Mouse (Mus musculus) MEL-GATA-1-ER (cell line): ENCODE measurements at regions not wholly inside any gene's neighbourhood (a gene's known extent, or its start where the extent isn't known, plus 50 kb on each side); places are given as distances from the start of the nearest gene placed in this dataset.

Experiments used
- DNase-seq: peaks from one replicate; pipeline ENCODE4 v3.0.0-alpha.2; 2012; ENCODE audit warnings: low read depth; ENCODE audit errors: extremely low read depth

DNA sequence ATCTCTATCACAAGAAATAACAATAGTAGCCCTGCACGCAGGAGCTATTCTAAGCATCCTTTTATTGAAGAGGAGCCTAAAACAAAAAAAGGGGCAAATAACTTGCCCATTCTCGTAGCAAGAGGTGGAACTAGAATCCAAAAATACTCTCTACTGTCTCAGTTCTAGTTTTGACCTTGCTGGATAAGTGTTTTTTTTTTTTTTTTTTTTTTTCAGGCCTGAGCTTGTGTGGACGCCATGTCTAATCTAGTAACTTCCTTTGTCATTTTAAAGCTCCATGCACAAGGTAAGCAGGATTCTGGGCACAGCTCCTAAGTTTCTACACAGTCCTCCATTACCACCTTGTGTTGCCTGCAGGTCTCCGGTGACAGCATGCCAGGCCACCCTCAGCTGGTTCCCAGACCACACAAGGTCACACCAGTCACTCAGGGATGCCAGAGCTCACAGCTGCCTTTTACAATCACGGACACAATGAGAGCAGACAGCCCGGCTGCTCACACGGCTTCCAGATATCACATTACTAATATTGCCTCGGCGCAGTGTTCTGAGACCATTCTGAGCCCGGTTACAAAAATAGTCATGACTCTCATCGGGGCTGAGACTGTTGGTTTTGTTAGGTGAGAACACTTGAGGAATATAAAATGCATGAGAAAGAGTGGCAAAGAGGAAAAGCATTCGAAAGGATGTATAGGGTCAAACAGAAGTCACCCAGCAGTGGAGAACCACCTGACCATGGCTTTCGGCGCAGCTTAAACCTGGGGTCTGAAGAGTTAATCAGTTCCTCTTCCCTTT, 124.7 kb upstream of the Tank start:
- DNase-seq = no peak

DNA sequence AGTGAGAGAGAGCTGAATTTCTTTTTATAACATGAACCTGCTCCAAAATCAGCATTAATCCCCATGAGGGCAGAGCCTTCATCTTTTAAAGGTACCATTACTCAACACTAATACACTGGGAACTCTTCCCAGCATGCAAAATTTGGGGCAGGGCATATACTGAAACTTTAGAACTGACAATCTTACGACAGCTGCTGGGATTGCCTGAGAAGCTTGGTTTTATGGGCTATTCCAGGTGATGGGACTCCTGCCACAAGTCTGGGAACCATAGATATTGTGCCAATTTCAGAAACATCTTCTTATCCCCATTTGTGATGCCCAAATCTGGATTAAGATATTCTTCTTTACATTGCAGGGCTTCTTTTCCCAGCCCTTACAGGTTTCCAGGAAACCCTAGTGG, 125.8 kb upstream of the Tank start:
- no peak for DNase-seq

DNA sequence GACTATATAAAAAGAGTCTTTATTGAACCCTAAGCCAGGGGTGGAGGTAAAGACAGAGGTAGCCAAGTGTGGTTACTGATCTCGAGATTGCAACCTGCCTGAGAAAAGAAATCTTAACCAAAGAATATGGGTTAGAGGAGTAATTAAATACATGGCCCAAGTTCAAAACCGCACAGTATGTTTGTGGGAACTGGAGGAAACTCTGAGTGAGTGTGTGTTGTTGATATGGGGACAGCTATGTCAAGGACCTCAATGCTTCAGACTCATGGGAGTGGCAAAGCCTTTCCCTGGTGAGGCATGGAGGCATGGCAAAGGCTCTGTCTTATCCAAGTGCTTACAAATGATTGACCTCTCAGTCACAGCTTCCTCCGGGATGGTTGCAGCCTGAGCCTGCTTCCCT, 127.7 kb upstream of the Tank start:
- peak; percentile 64 for DNase-seq

DNA sequence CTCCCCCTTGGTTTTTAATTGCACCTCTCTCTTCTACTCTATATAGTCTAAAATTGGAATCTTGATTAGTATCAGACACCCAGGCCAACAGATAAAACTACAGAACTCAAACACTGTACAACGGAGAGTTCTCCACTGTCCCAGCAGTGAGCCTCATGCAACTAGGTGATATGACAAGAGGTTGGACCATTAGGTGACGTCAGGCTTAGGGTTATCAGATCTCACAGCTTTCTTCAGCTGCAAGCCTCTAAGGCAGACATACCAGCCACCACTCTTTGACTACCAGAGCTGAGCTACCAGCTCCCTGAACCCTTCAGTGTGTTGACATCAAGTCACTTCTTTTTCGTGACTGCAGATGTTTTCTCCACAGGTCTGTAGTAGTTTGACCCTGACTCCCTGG, 141.8 kb upstream of the Tank start:
- DNase-seq = no peak

DNA sequence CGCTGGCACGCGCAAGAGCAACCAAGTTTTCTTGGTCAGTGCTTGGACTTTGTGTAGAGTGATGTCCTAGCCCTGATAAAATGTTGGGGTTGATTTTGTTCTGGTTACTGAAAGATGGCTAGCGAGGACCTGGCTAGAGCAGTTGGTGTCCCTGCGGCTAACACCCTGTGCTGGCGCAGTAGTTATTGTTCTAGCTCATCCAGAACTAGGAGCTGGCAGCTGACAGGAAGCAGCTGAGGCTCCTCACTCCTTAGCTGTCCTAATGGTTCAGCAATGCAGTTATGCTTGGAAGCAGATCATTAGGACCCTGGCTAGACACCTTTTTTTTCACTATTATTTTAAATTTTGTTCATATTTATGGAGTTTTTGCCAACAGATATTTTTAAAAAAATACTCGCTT, 170.5 kb upstream of the Tank start:
- no peak for DNase-seq

DNA sequence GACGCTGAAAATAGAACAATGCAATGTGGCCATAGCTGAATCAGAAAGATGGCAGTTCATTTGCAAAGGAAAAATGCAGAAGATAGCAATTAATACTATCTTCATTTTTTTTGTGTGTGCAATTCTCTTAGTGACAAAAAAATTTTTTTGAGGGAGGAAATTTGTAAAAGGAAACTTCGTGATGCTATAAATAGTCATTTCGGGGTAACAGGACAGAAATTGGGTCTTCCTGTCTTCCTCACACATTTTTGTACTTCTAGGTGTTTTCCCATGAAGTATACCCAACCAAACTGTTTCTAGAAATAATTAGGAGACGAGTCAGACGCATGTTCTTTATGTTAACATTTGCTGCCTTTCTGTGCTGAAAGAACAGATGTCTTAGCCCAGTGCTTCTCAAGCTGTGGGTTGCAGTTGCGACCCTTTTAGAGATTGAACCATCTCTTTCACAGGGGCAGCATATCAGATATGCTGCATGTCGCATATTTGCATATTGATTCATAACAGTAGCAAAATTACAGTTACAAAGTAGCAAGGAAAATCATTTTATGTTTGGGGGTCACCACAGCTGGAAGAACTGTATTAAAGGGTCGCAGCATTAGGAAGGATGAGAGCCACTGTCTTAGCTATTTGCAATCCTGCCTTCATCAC, 172.2 kb upstream of the Tank start:
- no peak for DNase-seq

DNA sequence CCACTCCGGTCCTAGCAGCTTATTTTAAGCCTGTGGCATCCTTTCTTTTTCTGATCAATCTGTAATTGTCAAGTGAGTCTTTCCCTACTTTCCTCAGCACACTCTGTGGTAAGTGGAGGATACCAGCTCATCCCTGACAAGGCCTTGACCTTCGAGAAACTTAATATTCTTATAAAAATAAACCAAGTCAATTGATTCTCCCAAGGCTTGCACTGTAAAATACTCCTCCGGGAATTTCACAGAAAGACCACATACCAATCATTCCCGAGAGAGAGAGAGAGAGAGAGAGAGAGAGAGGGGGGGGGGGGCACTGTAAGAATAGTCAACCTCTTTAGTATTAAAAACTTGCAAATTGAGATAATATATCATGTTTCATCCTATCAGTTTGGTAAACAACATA, 173.1 kb upstream of the Tank start:
- no peak for DNase-seq

DNA sequence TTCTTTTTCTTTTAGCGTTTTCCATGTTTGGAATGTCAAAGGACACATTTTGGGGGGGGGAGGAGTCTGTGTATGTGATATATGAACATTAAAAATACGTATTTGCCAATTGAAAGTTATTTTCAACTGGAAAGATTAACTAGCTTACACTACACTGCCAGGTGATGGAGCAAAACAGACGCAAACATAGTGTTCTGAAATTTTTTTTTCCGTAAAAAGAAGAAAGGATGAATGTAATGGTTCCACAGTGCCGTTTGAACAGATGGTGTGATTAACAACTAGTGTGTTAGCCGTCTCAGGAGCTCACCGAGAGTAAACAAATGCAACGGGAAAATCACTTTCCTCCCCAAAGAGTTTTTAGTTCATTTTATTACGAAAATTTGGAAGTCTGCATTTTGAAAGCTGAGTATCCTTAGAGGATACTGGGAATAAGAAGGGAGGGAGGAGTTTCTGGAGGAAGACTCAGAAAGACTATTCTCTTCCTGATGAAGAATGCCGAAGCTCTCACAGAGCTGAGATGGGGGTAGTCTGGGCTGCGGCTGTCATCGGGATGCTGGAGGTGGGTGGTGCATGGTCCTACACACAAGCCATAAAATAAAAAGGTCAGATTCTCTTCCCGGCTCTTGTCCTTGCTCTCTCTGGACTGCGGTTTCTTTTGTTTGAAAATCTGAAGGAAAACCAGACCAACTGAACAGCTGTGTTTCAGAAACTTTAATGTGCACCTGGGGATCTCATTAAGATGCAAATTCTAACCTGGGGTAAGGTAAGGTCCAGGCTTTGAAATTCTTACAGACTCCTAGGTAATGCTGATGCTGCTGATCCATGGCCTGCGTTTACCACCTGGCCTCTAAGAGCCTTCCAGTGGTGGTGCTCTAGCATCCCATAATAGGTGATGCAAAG, 175.5 kb upstream of the Tank start:
- DNase-seq = no peak

DNA sequence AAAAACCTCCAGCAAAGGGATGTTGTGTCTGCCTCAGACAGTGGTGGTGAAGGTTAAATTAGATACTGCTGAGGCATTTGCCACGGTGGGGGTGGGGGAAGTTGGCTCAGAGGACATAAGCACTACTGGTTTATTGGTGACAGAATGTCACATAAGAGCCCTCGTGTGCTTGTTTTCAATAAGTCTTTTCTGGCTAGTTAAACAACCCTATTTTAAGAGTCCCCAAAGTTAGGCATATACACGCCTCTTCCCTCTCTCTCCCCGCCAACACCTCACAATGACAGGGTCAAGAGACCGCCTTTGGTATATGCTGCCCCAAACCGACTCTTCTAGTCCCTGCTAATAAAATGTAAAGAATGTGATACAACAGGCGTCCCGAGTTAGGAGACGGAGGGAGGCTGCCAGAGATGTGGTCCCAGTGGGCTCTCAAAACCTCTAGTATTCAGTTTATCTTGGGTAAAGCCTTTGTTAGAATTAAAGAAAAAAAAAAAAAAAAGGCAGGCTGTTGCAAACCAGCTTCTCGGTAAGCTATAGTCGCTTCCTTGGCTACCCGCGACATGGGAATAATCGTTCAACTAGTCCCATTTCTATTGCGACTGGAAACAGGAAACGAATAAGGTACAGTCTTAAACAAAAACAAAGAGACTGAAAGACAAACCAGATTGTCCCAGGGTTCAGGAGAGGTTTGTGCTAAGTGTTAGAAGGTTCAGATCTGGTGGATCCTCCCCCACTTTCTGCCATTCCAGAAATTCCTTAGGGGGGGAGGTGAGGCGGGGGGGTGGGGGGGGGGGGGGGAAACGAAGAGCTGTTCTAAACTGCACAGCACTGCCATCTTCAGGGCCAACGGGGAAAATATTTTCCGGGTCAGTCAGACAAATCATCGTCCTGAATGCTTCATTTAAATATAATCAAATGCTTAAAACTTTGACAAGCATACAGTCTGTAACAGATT, 176.5 kb upstream of the Tank start:
- peak; percentile 6 for DNase-seq

DNA sequence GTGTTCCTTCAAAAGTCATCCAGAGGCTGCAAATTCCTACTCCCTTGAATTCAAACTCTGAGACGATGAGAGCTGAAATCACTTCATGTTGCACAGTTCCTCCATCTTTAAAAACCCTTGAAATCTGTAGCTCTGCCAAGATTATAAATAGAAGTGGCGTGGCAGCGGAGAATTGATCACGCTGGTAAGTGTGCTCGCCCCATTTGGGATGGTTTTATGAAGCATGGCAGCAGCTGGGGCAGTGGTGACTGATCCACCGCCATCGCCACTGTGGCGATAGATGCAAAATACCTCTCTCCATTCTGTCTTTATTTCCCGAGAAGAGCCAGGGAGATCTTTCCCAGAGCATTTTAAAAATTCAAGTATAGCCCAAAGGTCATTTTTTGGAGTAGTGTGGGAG, 179.8 kb upstream of the Tank start:
- DNase-seq = no peak

DNA sequence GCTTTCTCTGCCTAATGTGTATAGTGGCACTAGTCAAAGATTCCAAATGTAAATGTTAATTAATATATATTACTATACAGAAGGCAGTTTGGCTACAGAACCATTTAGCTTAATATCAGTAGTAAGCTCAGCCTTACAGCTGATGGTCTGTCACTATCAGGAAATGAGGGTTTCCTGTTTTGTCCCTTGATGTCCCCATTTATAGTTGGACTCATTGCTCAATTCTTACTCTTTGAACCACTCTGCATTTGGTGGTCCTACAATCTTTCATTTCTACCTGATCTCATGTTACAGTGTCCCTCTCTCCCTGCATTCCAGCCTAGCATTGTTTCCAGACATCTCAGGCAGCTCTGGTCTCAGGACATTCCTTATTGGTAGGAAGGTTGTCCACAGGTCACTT, 188.8 kb upstream of the Tank start:
- no peak for DNase-seq

DNA sequence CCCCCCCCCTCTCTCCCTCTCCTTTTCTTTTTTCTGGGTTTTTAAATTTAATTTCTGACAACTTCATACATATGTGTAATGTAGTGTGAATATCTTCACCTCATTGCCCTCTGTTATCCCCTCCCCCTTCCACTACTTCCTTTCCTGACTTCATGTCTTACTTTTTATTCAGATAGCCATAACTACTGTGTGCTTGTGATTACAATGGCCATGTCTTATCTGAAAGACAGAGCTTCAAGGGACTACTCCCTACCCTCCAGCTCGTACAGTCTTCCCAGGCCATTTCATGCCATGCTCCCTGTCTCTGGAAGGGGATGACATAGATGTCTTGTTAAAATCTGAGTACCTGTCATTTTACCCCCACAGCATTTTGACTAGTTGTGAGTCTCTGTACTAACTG, 189.2 kb upstream of the Tank start:
- DNase-seq = peak; percentile 4

DNA sequence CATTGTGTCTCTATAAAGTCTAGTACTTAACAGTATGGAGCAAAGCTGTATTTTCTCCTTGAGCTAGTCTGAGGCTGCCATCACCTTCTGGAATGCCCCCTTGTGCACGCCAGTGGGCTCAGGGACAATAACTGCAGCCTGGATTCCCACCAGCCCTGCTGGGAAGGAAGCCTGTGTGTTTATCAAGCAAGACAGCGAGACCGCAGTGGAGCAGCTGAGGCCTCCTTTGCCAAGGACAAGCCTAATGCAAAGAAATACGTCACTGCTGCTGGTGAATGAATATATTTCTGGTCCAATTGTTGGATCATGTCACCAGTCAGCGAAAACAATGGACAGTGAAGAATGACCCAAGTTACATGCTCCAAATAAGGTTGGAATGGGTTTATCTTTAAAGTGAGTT, 190.8 kb upstream of the Tank start:
- no peak for DNase-seq

DNA sequence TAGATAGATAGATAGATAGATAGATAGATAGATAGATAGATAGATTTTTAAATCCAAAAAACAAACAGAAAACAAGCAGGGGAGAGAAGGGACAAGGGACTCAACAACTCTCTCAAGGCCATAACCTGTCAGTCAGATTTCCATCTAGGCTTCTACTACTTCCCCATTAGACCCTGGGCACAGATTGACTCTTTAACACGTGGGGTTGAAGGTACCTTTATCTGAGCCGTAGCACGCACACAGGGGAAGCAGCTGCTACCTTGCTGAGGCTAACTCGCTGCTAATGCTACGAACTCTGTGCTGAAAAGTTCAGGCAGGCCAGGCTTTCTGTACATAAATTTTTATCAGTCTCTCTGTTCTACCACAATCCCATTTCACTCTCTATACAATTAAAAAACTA, 191.4 kb upstream of the Tank start:
- no peak for DNase-seq

DNA sequence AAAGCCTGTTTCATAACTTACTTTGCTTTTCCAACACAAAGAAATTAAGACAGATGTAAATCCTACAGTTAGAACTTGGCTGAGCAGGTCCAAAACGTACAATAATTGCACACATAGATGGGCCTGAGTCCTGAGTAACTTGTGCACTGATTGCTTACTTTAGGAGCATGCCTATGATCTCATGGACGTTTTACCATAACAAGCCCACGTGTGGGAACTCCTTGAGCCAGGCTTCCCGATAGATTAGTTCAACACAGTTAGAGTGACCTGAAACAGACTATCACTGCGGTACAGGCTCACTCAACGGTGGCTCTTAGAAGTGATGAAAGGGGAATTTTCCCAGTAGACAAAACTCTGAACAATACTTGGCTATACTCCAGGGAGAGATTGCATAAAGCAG, 193.9 kb upstream of the Tank start:
- DNase-seq = no peak

DNA sequence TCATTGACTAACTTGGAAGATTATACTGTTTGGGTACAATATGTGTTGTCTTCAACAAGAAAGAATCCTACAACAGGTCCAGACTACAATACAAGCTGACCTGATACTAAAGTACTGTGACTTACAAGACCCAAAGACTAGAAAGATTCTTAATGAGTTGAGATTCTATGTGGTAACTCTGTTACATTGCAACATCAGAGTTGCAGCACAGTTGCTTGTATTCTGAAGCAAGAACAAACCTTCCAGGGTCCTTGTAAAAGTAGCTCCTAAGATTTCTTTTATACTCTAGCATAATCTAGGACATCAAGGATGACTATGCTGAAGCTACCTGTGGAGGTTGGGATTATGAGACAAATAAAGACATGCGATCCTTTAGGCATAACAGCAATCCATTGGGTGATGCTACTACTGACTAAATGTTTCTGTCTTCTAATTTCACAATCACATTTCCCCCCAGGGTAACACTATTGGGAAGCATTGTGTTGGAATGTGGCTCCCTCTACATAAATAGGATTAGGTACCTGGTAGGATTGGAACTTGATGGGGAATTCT, 194.6 kb upstream of the Tank start:
- no peak for DNase-seq

DNA sequence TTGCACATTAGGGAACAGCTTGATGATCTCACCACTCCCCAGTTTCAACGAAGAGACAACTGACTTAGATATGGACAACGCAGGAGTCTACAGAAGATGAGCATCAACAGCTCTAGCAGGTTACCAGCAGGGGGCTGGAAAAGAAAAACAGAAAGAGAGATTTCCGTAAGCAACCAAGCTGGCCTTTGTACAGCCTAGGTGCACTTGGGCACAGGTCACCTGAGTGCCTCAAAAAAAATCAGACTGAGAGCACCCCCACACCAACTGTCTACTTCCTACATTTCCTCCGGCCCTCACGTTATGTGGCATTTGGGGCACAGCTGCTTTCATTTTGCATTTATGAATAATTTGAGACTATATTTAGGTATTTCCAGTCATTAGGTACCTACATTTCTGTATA, 199.3 kb upstream of the Tank start:
- DNase-seq = no peak

DNA sequence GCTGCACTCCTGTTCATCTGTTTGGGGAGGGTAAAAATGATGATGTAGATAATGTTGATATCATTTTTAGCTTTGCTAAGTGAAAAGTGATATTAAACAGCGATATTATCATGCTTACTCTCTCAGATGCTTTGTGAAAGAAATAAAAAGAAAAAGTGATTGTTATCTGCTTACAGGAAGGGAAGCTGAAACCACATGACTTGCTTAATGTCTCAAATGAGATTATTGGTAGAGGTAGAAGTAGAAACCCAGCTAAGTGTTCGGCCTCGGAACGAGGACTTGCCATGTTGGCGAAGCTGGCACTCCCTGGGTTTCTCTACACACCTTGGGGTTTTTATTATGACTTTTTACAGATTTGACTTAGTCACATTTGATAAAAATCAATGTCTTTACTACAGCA, 200.1 kb upstream of the Tank start:
- no peak for DNase-seq

DNA sequence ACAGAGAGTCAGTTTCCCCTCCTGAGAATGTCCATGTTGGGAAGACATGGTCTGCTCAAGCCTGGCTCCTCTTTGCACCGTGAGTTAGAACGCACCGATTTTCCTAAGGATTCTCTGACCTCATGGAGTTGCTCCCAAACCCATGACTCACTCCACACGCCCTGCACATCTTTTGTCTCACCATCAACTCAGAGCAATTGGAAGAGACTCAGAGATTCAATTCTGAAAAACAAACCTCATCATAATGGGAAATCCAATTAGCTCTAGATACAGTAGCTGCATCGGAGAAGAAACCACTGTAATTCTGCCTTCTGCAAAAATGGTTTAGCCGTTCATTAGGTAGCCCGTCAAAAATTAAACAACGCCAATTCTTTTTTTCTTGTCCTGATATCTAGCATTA, 200.6 kb upstream of the Tank start:
- DNase-seq = no peak

DNA sequence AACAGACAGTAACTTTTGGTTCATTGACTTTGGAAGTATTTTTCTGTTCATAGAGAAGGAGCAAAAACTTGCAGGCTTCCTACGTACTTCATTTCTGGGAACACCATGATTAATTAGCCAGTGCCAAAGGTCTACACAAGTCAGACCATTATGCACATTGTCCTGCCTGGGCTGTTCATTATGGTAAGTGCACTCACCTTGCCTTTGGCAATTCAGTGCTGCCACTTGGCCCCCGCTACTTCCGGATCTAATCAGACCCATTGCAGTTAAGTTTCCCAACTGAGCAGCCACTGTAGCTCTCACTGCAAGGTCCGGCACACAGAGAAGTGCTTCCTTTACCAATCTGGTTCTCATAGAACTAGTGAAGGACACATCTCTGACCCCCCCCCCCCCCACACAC, 215.8 kb upstream of the Tank start:
- no peak for DNase-seq

DNA sequence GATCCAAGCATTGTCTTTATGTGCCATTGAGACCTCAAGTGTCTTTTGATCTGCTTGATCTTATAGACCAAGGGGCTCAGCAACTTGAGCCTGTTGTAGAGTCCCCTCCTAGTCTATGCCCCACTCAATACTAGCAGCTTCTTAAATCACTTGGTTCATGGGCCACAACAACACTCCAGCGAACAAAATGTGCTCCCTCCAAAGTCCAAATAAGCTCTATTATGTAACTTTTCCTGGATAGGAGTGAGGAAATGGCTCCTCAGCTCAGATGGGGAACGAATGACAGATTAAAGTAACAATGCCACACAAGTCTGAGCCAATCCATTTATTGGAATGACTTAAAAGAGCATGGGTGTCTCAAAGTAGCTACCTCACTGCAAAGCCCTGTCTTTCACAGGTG, 217.0 kb upstream of the Tank start:
- DNase-seq = no peak
